Mouse (Mus musculus) T-helper 2 cell (primary cell): ENCODE measurements at regions not wholly inside any gene's neighbourhood (a gene's known extent, or its start where the extent isn't known, plus 50 kb on each side); places are given as distances from the start of the nearest gene placed in this dataset.

Experiments used
- in situ Hi-C: fragments of 300-600 bp; cut with MboI, MseI; formaldehyde crosslinking; loops from one replicate; pipeline ENCODE4 v1.15.1; 2025; ENCODE audit warnings: high pct_unique_total_duplicates

DNA sequence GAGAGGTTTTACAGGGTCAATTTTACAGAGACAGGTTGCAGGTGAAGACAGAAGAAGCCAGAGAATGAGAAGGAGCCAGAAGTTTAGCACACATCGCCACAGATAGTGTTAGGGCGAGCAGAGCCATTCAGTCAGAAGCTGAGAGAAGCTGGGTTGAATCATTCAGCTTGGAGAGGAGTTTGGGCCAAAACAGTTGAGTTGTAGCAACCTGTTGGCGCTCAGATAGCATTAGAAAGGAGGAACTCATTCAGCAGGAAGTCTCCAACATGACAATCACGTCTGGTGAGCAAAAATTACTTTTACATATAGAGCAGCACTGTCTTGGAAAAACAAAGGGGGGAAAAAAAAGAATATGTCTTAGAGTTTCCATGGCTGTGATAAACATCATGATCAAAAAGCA lies 53.2 kb downstream of the Fam43a start:
- in situ Hi-C loops = no loop called here

DNA sequence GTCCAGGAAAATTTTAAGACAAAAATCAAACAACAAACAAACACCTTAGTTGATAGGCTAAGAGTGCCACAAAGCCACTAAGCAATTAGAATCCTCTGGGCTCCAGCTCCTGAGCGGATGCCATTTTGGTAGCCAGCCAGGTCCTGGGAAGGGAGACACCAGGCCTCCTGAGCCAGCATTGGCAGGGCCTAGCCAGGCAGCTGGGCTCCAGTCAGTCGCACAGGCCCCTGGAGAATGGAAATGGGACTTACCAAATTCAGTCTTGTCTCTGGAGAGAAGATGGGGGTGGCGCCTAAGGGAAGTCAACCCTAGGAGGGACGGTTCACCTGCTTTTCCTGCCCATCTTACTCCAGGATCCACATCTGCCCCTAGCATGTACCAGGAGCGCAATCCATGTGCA lies 54.3 kb downstream of the Fam43a start:
- in situ Hi-C loops = no loop called here

DNA sequence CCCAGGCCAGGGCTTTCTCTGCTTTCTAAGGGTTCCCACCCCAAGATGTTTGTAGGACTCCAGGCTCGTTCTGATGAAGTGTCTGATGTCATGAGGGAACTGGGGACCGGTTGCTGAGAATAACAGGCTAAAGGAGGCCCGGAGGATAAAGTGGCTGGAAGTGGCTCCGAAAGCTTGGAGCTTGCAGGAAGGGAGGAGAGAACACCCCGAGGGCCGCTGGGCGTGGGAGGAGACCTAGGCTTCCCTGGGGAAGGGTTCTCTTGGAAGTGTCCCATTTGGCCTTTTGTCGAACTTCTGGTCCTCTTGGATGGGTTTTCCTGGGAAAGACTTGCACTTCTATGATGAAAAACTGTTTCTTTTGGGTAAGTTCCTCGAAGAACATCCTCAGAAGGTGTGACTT lies 54.7 kb downstream of the Fam43a start:
- in situ Hi-C loops = no loop called here

DNA sequence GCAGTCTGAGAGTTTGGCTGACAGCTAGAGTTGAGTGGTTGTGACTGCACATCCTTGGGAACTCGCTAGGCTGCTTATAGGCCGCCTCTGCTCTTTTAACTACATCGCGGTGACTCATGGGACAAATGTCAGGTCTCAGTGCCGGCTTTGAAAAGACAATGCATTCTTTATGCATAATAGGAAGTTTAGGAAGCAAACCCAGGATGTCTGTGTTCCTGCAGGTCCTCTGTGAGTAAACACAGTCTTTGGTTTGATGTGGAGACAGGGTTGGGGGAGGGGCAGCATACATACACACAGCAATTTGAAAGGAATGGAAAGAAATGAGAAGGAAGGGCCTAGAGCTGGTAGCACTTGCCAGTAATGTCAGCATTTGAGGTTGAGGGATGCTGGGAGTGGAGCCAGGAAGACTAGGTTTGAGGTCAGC lies 56.3 kb downstream of the Fam43a start:
- in situ Hi-C loops = no loop called here

DNA sequence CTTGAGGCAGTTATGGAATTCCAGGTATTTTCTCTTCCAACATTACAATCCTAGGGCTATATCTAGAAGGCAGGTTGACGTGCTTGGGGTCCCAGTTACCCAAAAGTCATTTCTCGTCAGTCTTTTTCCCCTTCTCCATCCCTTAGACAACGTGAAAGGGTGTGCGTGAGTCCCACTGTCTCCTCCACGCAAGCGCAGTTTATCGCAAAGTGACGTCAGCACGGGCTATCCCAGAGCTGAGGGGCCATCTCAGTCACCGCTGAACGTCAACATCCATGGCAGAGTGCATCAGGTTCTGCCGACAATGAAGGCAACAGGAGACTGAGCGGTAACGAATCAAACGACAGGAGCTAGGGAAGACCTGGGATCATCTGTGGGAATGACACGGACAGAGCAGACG lies 57.4 kb downstream of the Fam43a start:
- in situ Hi-C loops = no loop called here

DNA sequence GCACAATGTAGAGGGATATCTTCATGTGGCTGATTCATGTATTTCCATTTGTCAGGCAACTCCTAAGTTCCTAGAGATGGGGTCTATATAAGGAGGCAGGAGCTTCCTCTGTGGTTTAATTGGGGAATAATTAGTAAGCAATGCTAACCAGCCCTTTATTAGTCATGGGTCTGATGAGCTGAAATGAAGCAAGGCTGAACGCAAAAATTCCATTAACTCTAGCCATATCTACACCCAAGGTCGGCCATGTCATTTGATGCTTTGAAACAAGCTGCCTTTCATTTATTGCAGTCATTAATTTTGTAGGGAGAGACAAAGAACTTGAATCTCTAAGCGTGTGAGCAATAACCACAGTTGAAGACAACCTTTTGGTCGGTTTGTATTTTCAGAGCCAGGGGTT lies 59.4 kb downstream of the Fam43a start:
- in situ Hi-C loops = no loop called here

DNA sequence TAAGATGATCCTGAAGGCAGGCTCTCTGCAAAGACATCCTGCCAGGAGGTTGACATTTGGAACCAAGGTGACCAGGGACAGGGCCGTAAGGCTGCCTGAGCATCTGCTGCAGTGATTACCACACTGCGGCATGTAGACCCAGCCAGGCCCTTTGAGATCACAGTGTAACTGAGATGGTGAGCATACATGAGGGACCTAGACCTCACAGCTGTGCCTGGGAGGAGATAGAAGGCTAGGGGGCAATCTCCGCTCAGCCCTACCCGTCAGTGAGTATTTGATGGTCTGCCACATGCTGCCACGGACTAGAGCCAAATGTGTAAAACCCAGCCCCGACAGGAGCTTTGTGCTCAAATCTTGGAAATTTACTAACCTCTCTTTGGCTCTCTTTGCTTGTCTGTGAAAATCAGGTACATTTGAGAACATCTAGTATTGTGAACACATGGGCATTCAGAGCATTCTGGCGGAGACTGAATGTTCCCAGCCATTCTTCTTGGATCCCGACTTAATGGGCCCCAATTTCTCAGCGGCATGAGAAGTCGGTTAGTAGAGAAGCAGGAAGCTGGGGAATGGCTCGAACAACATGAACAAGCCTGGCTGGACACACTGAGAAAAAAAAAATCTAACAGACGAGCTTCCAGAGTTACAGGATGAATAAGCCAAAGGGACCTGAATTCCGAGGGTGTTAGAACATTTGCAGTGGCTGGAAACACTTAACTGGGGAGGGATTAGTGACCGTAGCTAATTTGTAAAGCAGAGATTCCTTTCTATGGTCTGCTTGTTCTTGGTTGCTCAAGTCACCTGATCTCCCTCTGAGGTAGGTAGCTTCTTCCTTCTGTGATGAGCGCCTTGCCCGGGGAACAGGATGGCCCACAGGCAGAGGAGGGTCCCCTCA lies 61.8 kb downstream of the Fam43a start:
- in situ Hi-C loops = loop anchor here (10.0 kb wide), 1 partner anchor 197 kb away; no protein-coding TSS in a partner anchor

DNA sequence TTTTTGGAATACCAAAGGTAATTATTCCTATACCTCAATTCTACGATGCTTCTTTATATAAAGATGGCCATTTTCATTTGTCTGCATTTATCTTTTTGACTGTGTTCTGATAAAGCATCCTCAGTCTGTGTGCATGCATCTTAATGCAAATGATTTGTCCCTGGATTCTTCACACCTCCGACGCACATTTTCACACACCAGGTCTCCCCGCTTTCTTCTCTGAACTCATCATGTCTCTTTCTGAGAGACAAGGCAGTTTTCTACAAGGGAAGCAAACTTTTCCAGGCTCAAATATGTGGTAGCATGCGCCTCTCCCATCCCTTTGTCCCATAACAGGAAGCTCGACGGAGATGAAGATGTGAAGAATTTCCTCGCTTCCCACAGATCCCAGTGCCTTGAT lies 63.5 kb downstream of the Fam43a start:
- in situ Hi-C loops = loop anchor here (10.0 kb wide), 1 partner anchor 198 kb away; no protein-coding TSS in a partner anchor

DNA sequence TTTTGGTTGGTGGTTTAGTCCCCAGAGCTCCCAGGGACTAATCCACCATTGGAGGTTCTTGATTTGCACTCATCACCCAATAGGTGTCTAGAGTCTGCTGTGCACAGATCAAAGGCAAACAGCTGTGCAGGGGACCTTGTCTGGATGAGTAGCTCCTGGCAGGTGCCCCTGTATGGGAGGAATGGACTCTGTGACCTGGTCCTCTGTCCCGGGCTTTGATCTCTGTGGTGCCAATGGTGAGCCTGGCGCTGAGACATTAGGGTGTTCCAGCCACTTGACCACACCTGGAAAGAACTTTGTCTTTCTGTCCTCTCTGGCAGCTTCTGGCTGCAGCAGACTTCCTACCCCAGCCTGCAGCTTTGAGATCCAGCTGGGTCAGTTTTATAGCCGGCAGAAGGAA lies 64.4 kb downstream of the Fam43a start:
- in situ Hi-C loops = loop anchor here (10.0 kb wide), 1 partner anchor 199 kb away; no protein-coding TSS in a partner anchor

DNA sequence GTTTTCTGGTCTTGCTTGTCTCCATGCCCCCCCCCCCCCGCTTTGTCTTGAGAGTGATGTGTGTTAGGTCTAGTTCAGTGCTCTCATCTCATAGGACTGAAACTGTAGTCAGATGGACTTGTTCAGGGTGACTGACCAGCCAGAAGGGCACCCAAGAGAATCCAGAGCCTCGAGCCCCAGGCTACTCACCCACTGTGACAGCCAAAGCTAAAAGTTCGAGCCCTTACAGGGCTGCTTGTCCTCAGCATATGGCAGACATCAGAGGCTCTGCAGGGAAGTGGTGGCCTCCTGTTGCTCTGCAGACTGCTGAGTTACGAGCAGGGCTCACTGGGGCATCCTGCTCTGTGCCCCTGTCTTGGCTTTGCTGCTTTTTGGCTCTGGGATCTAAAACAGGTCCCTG lies 64.9 kb downstream of the Fam43a start:
- in situ Hi-C loops = loop anchor here (10.0 kb wide), 1 partner anchor 200 kb away; no protein-coding TSS in a partner anchor

DNA sequence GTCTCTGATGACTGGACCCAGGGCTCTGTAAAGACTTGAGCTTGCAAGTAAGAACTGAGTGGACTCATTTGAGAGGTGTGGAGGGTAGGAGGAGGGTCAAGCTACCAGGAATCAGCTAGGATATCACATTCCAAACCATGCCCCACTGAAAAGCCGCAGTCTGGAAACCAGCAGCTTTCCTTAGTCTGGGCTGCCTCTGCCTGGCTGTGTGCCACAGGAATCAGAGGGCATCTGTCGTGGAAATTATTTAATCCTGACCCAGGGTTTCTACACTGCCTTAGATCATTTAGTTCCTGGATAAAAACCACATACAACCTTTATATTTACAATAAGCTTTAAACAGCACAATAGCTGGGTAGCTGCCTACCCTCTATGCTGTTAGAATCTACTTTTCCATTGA lies 66.4 kb downstream of the Fam43a start:
- in situ Hi-C loops = loop anchor here (10.0 kb wide), 1 partner anchor 201 kb away; no protein-coding TSS in a partner anchor

DNA sequence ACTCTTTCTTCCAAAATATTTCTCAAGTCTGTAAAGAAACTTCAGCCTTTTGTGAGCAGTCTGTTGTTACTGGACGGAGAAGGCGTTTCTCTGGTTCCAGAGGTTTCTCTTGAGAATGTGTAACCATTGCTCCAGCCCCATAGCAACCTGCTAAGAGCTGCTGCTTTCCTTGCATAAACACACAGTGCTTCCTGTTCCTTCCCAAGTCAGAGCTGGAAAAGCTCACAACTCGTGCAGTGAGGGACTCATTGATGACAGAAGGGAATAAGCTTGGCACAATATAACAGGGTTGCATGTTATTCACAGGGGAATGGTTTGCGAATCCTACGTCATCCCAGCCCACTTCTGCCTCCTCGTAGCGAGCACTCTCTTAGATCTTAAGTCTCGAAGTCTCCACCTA lies 70.4 kb downstream of the Fam43a start:
- in situ Hi-C loops = loop anchor here (10.0 kb wide), 1 partner anchor 205 kb away; no protein-coding TSS in a partner anchor

DNA sequence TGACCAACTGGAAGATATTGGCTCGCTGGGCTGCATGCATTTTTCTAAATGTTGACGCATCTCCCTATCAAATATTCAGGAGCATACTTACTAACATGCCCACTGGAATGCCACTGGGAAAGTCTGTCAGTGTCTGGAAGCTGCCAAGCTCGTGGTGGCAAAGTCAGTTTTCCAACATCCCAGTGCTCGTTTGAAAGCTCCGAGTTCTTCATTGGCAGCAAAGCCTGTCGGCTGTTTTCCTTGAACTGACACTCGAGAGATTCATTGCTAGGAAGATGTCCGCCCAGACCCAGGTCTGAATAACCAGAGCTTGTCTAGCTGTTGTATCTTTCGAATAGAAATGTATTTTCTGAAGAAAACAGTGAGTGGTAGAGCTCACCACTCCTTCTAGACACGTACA lies 72.1 kb downstream of the Fam43a start:
- in situ Hi-C loops = no loop called here

DNA sequence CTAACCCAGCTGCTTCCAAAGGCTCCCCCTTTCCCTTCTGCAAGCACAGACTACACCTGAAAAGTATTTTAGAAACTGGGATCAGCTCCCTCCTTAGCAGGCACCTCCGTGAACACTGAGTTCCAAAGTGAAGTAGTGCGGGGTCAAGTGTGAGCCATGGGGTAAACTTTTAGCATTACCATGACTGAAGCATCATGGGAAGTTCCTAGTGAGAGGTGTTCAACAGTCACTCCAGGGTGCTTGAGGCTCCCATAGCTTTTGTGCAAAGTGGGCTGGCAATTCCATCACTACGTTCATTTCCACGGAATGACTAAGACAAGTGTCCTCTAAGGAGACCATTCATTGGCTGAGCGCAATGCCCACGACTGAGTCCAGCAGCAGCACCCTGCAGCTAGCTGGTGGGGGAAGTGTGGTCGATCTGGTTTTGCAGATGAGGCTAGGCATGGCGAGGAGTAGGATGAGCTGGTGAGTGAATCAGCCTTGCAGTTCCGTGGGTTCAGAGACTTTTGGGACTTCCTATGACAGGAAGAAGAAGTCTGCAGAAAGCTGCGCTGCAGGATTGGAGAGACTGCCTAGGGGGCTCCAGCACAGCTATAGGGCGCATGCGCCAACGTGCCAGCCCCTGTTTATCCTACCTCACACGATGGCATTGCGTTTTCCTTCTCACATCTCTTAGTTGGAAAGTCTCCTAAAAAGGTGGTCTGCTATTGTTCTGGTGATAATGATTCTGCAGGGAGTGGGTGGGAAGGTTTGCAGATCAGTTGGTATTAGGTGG lies 73.4 kb downstream of the Fam43a start:
- in situ Hi-C loops = no loop called here

DNA sequence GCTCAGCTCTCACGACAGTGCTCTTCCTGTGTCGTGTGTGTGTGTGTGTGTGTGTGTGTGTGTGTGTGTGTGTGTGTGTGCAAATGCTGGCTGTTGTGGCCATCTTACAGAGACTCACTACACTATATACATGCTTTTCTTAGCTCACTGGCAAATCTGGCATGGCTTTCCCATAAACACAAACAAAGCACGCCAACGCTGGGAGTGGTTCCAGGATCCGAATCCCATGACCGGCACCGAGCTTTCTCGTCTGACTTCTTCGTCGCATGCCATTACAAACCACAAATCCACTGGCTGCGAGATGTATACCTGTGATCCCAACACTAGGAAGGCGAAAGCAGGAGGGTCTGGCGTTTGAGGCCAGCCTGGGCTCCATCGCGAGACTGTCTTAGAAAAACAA lies 74.1 kb downstream of the Fam43a start:
- in situ Hi-C loops = no loop called here

DNA sequence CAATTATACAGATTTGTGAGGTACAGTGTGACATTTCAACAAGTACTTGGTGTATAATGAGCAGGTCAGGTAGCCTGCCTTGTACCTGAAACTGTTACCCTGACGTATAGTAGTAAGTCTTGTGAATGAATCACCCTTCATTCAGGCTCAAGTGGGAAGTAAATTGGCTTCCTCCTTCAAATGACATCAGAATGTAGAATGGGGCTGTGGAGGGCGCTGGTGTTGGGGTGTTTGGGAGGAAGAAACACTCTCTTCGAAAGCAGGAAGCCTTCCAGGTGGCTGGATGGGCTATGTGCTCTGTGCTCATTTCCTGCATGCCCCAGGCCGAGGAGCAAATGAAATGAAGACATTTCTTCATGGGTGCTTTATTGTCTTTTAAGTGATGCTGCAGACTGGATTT lies 76.3 kb downstream of the Fam43a start:
- in situ Hi-C loops = no loop called here

DNA sequence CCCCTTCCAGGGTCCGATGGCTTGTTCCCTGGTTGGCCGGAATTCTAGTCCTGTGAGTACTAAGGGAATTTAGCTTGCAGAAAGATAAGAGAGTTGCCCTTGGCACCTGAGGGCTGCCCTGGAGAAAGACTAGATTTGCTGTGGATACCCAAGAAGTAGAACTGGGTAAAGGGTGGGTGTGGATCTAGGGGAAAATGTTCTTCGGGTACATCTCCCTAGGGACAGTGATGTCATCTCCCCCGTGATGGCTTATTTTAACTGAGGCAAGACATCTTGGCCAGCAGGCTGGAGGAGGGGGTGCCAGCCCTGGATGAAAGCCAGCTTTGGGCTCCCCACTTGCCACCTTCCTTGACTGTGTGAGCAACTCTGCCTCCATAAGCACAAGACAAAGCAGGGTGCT lies 77.5 kb downstream of the Fam43a start:
- in situ Hi-C loops = no loop called here

DNA sequence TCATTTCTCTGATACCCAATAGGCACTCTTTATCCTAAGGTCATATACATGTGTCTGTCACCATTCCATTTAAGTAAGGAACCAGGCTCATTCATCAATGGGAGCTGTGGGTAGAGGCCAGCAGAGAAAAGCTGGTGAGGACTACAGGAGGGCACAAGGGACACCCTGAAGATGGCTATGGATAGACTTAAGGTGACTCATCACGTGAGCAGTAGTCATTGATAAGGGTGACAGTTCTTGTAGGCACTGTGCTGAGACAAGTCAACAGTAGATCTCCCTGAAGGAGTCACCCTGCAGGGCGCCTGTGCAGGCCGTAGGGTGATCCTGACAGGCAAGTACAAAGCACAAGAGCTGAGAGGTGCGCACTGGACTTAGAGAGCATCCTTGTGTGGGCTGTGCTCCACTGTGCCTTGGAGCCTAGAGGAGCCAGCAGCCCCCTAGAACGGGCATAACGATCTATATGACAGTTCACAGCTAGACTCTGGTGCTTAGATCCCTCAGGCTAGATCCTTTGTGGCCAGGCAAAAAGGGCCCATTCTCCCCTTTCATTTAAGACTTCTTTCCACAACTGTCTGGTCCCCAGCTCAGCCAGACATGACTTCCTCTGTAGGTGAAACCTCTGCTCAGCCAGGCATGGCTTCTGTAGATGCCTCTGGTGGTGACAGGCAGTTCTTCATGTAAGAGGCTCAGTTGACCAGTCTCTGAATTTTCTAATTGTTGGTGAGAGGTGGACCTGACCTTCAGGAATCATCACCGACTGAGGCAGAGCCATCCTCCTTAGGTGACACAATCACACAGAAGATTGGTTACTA lies 78.6 kb downstream of the Fam43a start:
- in situ Hi-C loops = no loop called here

DNA sequence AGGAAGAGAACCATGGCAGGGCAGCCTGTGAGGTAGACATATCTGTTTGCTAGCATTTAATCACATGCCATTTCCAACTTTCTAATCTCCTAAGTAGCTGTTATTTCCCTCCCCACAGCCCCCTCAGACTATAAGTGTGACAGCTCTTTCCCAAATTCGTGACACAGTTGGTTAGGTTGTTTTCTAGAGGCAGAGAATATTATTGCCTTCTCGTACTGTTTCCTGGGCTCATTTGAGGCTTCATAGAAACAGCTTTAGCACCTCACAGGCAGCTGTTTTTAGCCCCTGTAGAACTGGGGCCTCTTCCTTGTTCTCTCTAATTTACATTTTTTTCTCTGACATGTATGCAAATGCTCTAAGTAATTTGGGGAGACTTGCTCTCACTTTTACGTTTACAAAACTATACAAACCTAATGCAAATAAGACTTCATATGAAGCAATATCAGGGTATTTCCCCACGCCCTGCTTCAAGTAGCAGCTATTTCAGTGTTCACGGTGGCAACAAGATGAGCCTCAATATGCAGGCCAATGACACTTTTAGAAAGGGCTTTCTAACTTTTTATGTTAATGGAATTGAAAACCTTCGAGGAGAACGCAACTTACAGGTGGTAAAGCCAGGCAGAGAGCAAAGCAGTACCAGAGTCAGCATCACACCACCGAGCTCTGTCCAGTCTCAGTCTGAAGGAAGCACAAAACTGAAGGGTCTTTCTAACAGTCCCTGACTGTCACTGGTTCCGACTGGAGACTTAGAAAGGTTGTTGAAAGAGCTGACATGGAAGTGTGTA lies 79.4 kb downstream of the Fam43a start:
- in situ Hi-C loops = no loop called here

DNA sequence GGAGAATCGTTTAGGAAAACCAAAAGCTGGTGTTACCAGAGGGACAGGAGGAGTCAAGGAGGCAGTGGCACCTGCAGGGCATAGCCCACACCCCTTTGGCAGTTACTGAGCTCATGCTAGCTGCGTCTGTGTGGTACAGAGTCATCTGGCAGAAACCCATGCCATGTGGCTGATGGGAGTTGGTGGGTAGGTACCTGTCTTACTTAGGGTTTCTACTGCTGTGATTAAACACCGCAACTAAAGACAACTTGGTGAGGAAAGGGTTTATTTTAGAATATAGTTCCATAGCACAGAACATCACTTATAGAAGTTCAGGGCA lies 79.9 kb downstream of the Fam43a start:
- in situ Hi-C loops = no loop called here

DNA sequence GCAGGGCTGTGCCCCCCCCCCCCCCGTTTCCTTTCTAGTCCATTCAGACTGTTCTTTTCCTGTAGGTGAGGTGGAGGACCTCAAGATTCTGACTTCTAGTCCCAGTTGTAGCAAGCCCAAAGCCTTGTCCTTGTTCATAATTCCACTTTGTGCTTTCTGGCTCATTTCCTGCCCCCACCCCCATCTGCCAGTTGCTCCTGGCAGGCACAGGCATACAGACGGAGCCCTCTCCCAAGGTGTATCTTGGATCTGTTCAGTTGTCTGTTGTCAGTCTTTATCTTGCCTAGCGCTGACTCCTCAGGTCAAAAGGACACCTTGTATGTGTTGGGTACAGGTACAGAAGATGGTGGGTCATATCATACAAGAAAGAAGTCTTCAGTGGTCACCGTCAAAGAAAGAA lies 81.9 kb downstream of the Fam43a start:
- in situ Hi-C loops = no loop called here
